Mouse (Mus musculus): ENCODE results near the gene Irf2bpl.
A peak's percentile ranks its signal among the peaks of the same experiment; 100 is the strongest.

Irf2bpl gene

GRCm38 (mm10) chr12:86858983-86859872, 25.4 kb downstream of the Irf2bpl start:
- no peak for DNase-seq

DNA sequence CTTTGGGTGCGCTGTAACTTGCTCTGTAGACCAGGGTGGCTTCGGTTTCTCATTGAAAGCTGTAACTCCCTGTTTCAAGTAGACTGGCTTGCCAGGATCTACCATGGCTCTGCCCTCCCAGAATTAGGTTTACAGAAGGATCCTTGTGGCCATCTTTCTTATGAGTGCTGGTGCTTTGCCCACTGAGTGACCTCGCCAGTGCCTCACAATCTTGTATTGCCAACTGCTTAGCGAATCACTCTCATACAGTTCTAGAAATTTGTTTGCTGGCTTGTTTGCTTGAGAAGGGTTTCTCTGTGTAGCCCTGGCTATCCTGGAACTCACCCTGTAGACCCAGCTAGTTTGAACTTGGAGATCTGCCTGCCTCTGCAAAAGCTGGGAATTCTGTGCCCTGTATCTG, 26.1 kb downstream of the Irf2bpl start:
- DNase-seq, result no peak

GRCm38 (mm10) chr12:86857290-86857689, 27.3 kb downstream of the Irf2bpl start:
- DNase-seq, result no peak

DNA sequence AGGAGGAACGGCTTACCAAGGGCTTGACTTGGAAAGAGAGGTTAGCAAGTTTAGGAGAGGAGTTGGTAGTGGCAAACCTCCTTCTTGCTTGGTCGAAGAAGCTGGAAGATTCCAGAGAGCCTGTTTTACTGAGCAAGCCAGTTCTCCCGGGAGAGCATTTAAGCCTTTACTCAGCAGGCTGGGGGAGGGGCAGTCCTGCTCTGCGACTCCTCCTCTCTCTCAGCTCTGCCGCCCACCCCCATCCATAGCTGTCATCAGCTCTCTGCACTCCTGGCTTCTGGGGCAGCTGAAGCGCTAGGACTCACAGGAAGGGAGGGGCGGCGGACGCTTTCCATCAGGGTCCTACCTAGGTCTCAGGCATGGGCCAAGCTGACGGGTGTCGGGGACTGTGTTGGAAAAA, 28.9 kb downstream of the Irf2bpl start:
- peak; percentile 76 for DNase-seq

- DNase-seq, result no peak
Measured at GRCm38 (mm10) chr12:86853516-86853915, 31.1 kb downstream of the Irf2bpl start.

GRCm38 (mm10) chr12:86851313-86851712, 33.3 kb downstream of the Irf2bpl start:
- DNase-seq, result no peak

- DNase-seq, result no peak
Measured at GRCm38 (mm10) chr12:86850746-86851145, 33.9 kb downstream of the Irf2bpl start.

DNA sequence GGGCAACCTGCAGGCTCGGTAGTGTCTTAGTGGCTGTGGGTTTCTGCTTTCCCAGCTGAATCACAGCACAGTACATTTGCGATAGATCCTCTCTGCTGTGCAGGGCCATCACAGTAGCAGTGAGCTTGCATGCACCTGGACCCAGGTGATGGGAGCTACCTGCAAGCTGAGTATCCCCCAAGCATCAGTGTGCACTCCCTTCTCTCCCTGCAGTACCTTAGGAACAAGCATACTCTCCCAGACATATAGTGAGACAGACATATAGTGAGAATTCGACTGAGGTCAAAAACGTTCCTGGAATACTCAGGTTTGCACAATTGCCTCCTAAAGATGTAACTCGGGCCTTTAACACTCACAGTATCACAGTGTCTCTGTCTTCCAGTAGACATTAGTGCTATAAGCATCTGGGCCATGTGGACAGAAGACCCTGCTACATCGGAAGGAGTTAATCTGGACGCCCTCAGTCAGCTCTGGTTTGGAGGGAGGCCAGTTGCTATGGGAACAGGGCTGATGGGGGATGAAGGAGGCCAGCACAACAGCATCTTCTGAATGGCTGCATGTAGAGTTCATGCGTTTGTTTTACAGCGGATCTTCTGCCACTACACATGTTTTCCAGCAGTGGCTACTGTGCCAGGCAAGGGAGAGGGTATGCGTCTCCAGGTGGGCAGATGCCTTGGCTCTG, 34.5 kb downstream of the Irf2bpl start:
- DNase-seq, result peak; percentile 53

DNA sequence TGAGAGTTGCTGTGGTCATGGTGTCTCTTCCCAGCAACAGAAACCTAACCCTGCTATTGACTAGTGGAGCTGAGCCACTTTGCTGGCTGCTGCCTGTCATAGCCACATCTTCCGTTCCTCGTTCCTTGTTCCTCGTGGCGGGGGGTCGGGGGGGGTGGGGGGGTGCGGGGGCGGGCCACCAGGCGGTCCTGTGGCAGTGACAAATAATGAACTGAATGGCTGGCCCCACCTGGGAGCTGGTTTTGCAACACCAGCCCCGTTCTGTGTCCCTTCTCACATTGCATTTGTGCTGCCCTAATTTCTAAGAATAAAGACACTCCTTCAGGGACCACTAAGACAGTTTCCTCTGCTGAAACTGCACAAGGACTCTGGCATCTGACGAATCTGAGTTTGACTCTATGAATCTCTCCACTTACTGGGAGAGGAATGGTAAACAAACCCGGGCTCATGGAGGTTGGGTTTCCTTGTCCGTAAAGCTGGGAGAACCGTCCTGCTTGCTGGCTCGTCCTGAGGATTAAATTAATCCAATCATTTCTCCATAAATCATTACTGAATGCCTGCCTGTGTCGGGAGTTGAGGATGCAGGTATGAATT, 41.6 kb downstream of the Irf2bpl start:
- no peak for DNase-seq

DNA sequence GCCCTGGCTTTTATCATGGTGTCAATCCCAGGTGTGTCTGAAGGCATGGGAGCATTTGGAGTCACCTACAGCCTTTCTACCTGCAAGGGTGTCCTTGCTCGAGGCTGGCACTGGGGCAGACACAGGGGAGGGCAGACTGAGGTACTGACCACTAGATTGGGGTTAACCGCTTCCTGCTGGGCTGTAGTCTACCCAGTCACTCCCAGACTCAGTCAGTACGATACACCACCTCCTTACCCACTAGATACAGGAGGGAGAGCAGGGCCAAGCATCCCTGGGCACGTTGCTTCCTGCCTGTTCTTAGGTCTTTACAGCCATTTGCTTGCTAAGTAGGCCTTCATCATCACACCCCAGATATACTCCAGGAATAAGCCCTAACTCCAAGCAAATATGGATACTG, 44.1 kb downstream of the Irf2bpl start:
- no peak for DNase-seq

GRCm38 (mm10) chr12:86838181-86838580, 46.4 kb downstream of the Irf2bpl start:
- no peak for DNase-seq

DNA sequence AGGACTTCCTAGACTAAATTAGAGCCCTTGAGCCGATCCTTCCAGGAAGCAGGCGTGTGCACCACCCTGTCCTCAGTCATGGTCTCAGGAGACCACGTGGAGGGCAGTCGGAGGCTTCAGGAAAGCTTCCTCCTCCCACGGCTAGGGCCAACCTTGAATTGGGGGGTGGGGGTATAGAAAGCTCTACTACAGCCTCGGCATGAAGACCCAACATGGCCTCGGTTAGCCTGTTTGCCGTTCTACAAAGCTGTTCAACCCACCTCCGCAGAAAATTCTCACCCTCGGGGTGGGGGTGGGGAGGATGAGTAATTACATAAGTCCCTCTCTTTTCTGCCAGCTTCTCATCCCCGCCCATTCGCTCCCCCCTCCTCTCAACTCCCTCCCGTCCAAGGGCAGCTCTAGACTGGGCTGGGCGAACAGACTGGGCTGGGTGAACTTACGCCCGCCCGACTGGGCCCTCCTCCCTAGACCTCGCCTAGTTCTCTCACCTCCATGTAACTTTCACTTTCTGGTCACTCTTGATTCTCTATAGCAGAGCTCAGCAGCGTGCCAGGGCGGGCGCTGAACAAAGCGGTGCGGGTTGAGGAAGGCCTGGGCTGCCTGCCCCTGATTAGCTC, 48.1 kb downstream of the Irf2bpl start:
- DNase-seq, result peak; percentile 62

DNA sequence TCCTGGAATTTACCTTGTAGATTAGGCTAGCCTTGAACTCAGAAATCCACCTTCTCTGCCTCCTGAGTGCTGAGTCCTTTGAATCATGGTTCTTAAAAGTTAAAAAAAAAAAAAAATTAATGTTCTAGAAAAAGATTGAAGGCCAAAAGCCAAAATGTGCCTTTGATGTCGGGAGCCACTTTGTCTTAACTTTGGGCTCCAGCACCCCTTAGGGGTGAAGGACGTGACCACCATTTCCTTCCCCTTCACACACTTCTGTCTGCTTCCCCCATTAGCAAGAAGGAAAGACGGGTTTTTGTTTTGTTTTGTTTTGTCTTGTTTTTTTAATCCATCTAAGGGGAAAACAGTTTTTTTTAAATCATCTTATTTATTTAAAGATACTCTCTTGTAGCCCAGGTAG, 48.7 kb downstream of the Irf2bpl start:
- no peak for DNase-seq

DNA sequence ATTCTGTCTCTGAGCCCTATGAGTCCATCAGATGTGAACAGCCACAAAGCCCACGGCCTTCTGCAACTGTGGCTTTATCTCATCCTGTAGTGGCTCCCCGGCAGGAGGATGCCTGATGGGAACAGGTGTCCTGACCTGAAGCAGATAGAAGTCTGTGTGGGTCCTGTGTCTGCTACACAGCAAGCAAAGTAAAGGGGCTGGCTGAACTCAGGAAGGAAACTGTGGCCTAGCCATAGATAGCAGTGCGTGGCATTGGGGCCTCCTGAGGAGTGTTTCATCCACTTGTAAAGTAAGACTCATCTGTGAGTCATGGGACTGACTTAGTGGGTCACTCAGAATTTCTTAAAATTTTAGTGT, 50.2 kb downstream of the Irf2bpl start:
- DNase-seq, result no peak

GRCm38 (mm10) chr12:86833711-86834415, 50.7 kb downstream of the Irf2bpl start:
- DNase-seq, result peak; percentile 50

GRCm38 (mm10) chr12:86832551-86833182, 51.9 kb downstream of the Irf2bpl start:
- no peak for DNase-seq

DNA sequence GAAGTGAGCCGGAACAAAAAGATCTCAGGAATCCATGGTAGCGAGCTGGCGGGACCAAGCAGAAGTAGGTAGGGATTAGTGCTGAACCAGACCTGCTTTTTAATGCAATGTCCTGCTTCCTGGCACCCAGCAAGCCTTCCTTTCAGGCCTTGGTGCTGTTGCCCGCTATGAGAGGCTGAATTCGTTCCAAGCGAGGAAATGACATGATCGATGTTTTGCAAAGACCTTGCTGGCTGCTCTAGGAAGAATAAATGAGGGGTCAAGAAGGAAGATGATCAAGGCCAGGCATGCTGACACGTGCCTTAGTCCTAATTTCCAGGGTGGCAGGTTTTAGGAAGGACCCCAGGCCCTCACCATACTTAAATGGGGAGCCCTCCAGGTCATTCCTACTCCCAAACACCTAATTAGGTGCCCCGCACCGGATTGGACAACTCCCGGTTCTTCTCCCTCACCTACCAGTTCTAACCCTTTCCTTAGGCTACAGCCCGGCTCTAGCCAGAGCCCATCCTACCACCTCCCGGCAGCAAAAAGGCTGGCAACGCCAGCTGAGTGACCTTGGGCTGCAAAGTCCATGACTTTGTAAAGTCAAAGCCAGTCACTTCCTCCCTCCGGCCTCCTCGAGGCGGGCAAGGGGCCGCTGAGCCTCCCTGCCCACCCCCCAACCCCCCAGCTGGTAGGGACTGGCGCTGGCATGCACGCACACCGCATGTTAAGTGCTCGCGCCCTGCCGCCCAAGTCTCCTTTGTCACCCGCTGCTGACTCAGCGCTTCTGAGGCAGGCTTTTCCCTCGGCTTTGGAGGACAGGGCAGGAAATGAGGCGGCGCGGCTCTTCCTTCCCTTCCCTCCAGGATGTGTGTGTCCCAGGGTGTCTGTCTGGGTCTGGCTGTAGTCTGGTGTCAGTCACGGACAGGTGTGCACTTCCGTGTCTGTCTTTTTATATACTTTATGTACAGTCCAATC, 52.7 kb downstream of the Irf2bpl start:
- DNase-seq, result peak; percentile 64

Data from right cerebral cortex, adult 18-20 months (tissue).